Mouse (Mus musculus) adrenal gland, postnatal 4 days (tissue): ENCODE measurements around the gene Kank2. TPM values are rescaled to one million over a fixed set of nuclear protein-coding genes. Genes with fewer than 3 reads are reported as not detected.
A peak's percentile ranks its signal among the peaks of the same experiment; 100 is the strongest.
"Not testable (repeated sequence)": the region's sequence is repeated elsewhere in the genome, so short reads cannot be mapped to it uniquely, and the experiment has no call there.

Experiments used
- DNase-seq, 2 experiments: peaks; one replicate each; pipeline ENCODE4 v3.0.0; 2021 to 2022; ENCODE audit warnings: low spot score in 2 of 2, mixed read lengths in 2 of 2
- total RNA-seq, 2 experiments: library from RNA; stranded (reverse); gene quantifications; 2 replicates each; pipeline ENCODE4 v1.2.3; 2021

Gene Kank2
- total RNA-seq, 2 experiments from 2014 or later = 52.5 to 57.4 TPM

DNA sequence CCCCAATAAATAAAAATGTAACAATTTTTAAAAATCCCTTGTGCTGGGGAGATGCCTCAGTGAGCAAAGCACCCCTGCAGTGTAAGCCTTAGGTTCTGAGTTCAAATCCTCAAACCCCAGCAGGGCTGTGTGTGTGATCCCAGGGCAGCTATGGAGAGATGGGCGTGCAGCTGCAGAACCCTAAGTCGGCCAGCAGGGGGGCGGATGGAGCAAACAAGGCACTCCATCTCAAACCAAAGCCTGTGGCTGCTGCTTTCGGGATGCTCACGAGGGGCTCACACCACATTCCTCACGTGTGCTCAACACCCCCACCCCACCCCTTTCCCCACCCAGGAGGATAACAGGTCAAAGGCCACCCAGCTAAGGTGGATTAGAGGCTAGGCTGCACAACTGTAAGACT lies 11.6 kb downstream of the Kank2 start:
- no peak for DNase-seq

GRCm38 (mm10) chr9:21786309-21786708 lies 12.2 kb downstream of the Kank2 start:
- not testable (repeated sequence) for DNase-seq

- no peak for DNase-seq
These were observed 13.8 kb downstream of the Kank2 start for GRCm38 (mm10) chr9:21784517-21785307.

GRCm38 (mm10) chr9:21781657-21782468 lies 16.7 kb downstream of the Kank2 start:
- DNase-seq = no peak

DNA sequence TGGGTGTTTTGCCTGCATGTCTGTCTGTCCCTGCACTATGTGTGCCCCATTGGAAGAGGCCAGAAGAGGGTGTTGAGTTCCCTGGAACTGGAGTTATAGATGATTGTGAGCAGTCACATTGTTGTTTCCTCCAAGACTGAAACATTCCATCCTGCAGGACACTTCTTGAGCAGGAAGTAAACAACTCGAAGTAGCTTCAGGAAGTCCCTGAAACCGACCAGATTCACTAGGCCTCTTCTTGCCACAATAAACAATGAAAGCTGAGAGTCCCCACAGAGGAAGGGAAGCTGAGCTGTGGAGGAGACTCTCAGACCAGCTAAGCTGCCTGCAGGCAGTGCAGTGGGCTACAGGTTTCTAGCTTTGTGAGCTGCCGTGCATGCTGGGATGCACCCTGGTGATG lies 20.8 kb downstream of the Kank2 start:
- DNase-seq = no peak

GRCm38 (mm10) chr9:21774353-21774752 lies 24.2 kb downstream of the Kank2 start:
- no peak for DNase-seq

DNA sequence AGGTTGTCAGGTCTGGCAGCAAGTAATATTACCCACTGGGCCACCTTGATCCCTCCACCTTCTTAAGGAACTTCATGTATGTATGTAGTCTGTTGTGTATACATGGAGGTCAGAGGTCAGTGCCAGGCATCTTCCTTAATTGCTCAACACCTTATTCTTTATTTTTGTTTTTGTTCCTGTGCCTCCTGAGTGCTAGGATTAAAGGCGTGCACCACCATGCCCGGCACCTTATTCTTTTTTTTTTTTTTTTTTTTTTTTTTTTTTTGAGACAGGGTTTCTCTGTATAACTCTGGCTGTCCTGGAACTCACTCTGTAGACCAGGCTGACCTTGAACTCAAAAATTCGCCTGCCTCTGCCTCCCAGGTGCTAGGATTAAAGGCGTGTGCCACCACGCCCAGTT lies 25.1 kb downstream of the Kank2 start:
- DNase-seq = not testable (repeated sequence)

GRCm38 (mm10) chr9:21769558-21770183 lies 28.9 kb downstream of the Kank2 start:
- DNase-seq = no peak

DNA sequence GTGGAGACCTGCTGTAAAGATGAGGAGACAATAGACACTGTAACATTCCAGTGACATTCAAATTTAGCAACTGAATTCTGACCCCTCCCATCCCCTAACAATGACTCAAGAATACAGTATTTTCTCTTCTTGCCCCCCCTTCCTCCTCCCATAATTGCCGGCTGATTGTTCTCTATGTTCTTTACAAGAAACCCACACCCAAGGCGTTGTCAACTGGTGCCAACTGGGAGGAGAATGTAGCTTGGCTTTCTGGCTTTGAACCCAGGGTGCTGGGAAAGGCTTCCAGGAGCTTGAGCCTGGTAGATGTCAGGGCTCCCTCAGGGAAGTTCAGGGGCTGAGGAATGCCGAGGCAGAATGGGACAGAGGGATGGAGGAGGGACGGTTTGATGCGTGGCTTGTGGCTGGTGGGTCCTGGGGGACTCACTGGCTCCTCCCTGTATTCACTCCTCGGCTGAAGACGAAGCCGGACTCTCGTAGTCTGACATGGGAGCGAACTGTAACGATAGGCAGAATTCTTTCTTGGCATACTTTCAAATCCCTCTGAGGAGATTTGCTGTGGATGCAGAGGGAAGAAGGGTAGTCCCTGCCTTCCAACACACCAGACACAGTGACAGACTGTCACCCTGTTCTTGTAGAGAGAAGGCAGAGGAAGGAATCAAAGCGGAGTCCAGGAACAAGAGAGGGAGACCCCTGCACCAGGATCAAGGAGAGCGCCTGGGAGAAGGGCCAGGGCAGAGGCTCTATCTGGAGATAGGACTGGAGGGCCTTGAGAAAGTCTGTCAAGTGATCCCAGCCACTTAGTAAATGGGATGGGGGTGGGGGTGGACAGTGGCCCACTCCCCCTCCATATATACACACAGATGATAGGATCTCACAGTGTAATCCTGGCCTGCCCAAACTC lies 29.8 kb downstream of the Kank2 start:
- no peak for DNase-seq

DNA sequence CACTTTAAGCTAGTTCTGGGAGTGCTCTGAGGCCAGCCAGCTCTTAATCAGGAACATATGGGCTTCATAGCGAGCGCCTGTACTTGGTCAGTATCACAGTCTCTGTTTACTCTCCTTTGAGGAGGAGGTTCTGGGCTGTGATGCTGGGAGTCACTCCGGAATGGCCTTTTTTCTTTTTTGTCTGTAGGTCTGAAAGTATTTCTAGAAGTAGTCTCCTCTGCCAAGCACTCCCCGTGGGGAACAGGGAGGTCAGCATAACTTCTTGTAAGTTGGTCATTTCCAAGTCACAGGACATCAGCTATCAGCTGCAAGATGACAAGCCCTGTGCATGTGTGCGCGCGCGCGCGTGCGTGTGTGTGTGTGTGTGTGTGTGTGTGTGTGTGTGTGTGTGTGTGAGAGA lies 30.6 kb downstream of the Kank2 start:
- DNase-seq = no peak

DNA sequence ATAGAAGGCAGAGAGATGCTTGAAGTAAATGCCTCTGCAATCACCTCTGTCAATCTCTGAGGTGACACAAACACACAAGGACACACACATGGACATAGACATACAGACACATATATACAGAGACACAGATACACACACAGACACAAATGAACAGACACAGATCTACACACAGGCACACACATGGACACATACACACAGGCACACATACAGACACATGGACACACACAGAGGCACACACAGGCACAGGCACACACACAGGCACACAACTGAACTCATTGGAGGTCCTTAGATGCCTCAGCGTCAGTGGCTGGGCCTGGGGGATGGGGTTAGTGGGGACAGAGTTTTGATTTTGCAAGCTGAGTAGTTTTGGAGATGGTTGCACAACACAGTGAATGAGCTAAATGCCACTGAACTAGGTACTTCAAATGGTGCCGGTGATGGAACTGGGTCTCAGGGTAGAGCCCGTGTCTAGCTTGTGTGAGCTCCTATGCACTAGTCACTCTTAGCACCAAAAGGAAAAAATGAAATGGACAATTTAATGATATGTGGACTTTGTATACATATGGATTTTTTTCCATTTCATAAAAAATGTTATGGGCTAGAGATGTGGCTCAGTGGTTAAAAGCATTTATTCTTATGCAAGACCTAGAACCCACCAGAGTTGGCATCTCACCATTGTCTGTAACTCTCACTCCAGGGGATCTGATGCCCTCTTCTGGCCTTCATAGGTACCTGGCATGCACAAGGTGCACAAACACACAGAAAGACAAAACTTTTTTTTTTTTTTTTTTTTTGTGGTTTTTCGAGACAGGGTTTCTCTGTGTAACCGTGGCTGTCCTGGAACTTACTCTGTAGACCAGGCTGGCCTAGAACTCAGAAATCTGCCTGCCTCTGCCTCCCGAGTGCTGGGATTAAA lies 34.2 kb downstream of the Kank2 start:
- no peak for DNase-seq

DNA sequence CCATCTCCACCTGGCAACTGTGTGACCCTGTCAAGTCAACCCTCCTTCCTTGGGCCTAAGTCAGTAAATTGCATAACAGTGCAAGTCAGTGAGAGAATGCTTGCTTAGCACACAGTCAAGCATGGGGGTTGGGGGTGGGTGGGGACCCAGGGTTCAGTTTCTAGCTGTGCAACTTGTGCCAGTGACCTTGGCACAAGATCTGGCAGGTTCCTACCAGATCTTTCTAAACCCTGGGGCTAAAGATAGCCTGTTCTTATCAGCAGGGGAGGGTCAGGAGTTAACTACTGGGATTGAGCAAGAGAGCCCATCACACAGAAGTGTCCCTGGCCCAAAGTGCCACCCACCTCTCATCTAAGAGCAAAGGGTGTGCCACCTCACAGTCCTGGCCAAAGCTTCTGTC lies 36.4 kb downstream of the Kank2 start:
- DNase-seq = no peak

GRCm38 (mm10) chr9:21760155-21761088 lies 38.1 kb downstream of the Kank2 start, which contains the start of gene Spc24:
Gene Spc24, minus strand, starts transcription at chr9:21760303.
- DNase-seq = peak; percentile 87 to 90

DNA sequence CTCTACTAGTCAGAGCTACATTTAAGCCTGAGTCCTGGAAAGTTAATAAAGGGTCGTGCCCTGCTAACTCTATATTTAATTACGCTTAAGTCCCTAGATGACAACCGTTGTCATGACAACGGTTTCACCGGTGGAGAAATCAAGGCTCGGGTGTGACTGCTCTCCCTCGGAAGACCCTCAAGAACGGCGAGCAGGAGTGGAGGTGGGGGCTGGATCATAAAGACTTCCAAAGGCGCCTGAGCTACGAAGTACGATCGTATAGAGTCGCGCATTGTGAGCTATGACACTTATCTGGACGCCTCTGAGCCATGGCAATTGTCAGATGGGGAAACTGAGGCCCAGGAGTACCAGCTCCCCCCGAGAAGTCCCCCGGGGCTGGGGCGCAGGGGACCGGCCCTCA lies 38.8 kb downstream of the Kank2 start:
- DNase-seq = no peak

- DNase-seq = no peak
These were observed 39.7 kb downstream of the Kank2 start for GRCm38 (mm10) chr9:21758576-21759529.

GRCm38 (mm10) chr9:21754516-21755321 lies 43.8 kb downstream of the Kank2 start:
- no peak for DNase-seq

DNA sequence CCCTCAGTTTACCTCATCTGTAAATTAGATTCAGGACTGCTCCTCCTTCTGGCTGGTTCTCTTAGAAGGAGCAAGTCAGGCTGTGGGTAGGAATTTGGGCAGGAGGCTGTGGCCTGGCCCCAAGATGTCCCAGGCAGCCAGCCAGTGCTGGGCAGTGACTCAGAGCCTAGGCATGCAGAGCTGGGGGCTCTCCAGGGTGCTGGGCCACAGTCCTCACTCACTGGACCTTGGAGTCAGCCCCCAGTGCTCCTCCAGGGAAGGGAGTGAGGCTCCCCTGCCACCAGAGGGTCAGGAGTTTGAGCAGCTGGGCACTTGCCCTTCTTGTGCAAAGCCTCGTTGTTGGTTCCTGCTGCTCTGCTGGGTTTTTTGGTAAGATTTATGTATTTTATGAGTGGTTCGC lies 44.5 kb downstream of the Kank2 start:
- DNase-seq = peak in 1 of 2 experiments; percentile 52
